Comparison of ENCODE assay signal across 26 mouse cellular contexts in the genomic region with DNA sequence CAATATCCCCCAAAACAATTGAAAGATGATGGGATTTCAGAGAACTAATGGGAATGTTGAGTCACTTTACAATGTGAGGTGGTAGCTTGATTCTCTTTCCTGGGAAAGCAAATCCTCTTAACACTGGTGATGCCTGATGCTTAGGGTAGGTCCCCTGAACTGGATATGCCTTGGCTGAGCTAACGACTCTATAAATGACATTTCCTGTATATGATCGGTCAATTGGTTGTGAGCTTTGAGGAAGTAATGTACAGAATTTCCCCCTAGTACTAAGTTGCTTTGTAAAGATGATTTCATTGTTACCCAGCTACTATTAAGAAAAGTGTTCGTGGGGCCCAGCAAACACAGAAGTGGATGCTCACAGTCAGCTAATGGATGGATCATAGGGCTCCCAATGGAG. TPM values are rescaled to one million over a fixed set of nuclear protein-coding genes. Genes with fewer than 3 reads are reported as not detected.
DNase-seq lines count a peak whose midpoint lies in the region; ATAC-seq and TF ChIP-seq lines count a peak whose summit lies in the region.
"Had no signal": no experiment of that assay in that cellular context is flagged by ENCODE, and none has a peak within 500 bp of the region (broad histone marks: within the 10 kb centered on the region; RNA-seq: fewer than 3 reads in every experiment).

No protein-coding gene starts in this region.

- TF ChIP-seq EP300 in liver, postnatal 0 days (IDR thresholded peaks at IDR 0.05; ENCODE audit: low read depth) = no peak

- H3K4me3 ChIP-seq in left cerebral cortex, adult 2 months = 0 out of 2 replicates have a peak overlapping the region, but pooled peaks have one; percentile 2
- H3K4me3 ChIP-seq in liver, postnatal 0 days (ENCODE audit: low read depth, low read length) = 0 out of 2 replicates have a peak overlapping the region, but pooled peaks have one; percentile 4
- H3K4me3 ChIP-seq in hindbrain, embryonic 12.5 days = no peak overlapping the region
- H3K4me3 ChIP-seq: forebrain, embryonic 15.5 days; heart, adult 2 months; midbrain, embryonic 15.5 days; myocyte; neural tube, embryonic 13.5 days had no signal

- peak overlapping the region; percentile 60 for H3K4me2 ChIP-seq in liver, postnatal 0 days (ENCODE audit: low read depth, low read length)
- H3K4me2 ChIP-seq in hindbrain, embryonic 12.5 days (replicated peaks) = no peak overlapping the region
- H3K4me2 ChIP-seq: forebrain, embryonic 15.5 days; hindbrain, embryonic 14.5 days; midbrain, embryonic 15.5 days; neural tube, embryonic 13.5 days had no signal

- WGBS in liver, postnatal 0 days (ENCODE audit: insufficient replicate concordance) = 54% methylated on average over 3 of the region's 3 CpGs
- WGBS in hindbrain, embryonic 12.5 days = 82% methylated on average over 3 of the region's 3 CpGs

- peak; percentile 28 for ATAC-seq in granulocyte monocyte progenitor cell, adult 5-6 weeks (replicated peaks; ENCODE audit: poor library complexity, severe bottlenecking)
- ATAC-seq in liver, postnatal 0 days = no peak
- ATAC-seq in hindbrain, embryonic 12.5 days (ENCODE audit: low FRiP score) = no peak
- no peak for ATAC-seq in frontal cortex, adult (ENCODE audit: low TSS enrichment)
- ATAC-seq: activated CD4-positive, CD25-positive, alpha-beta regulatory T cell, adult 4 months; forebrain, embryonic 15.5 days; inflammation-experienced regulatory T-cells, adult 6 months; midbrain, embryonic 15.5 days had no signal

- no peaks in the 10 kb centered on the region for H3K4me1 ChIP-seq in liver, postnatal 0 days (ENCODE audit: insufficient read depth)
- H3K4me1 ChIP-seq in hindbrain, embryonic 12.5 days = no peaks in the 10 kb centered on the region
- H3K4me1 ChIP-seq: forebrain, embryonic 15.5 days; midbrain, embryonic 15.5 days; neural tube, embryonic 13.5 days had no signal

- no peak for DNase-seq in left cerebral cortex, adult 2 months (ENCODE audit: extremely low spot score in 1 of 2, low spot score in 2 of 2)
- no peak for DNase-seq in left cerebral cortex, postnatal 25 days (ENCODE audit: low spot score in 2 of 2)
- peak; percentile 61 for DNase-seq in 416B (ENCODE audit: low read depth)
- no peak for DNase-seq in liver, postnatal 0 days
- DNase-seq in adrenal gland, postnatal 10 days = no peak
- DNase-seq: adrenal gland, postnatal 14 days; B cell, adult 2 months; cerebellum, adult 8-10 months; gastrocnemius, postnatal 25 days; heart, adult 2 months; kidney, adult 18-20 months; lung, adult 18-20 months; right cerebral cortex, adult 18-20 months; thymus, adult 18-20 months; thymus, postnatal 4 days had no signal

- intact Hi-C loops in left cerebral cortex, adult 2 months (cut with DNase I) = no loop called here
- intact Hi-C loops in left cerebral cortex, postnatal 25 days (cut with DNase I) = no loop called here

- H3K36me3 ChIP-seq in liver, postnatal 0 days (replicated peaks; ENCODE audit: insufficient read depth, low read length) = peaks cover 55% of the 10 kb centered on the region
- no peaks in the 10 kb centered on the region for H3K36me3 ChIP-seq in hindbrain, embryonic 12.5 days
- H3K36me3 ChIP-seq: forebrain, embryonic 15.5 days; midbrain, embryonic 15.5 days; neural tube, embryonic 13.5 days had no signal

- no peaks in the 10 kb centered on the region for H3K27me3 ChIP-seq in liver, postnatal 0 days (ENCODE audit: insufficient read depth, low read length)
- H3K27me3 ChIP-seq in hindbrain, embryonic 12.5 days = peaks cover 2% of the 10 kb centered on the region; the same call in 1 of the 2 replicates
- H3K27me3 ChIP-seq: CH12.LX; forebrain, embryonic 15.5 days; midbrain, embryonic 15.5 days had no signal

- no peak for TF ChIP-seq CTCF in left cerebral cortex, adult 2 months (IDR thresholded peaks at IDR 0.05)
- no peak for TF ChIP-seq CTCF in liver, postnatal 0 days (IDR thresholded peaks at IDR 0.05; ENCODE audit: low read depth)

- H3K9me3 ChIP-seq in liver, postnatal 0 days (ENCODE audit: low read length) = no peaks in the 10 kb centered on the region
- no peaks in the 10 kb centered on the region for H3K9me3 ChIP-seq in hindbrain, embryonic 12.5 days (replicated peaks)
- H3K9me3 ChIP-seq: forebrain, embryonic 15.5 days; midbrain, embryonic 15.5 days; neural tube, embryonic 13.5 days had no signal

- no peak overlapping the region for H3K9ac ChIP-seq in liver, postnatal 0 days (replicated peaks)
- H3K9ac ChIP-seq in hindbrain, embryonic 12.5 days = no peak overlapping the region
- H3K9ac ChIP-seq: forebrain, embryonic 15.5 days; hindbrain, embryonic 14.5 days; midbrain, embryonic 15.5 days; neural tube, embryonic 13.5 days had no signal

- no peak overlapping the region for H3K27ac ChIP-seq in left cerebral cortex, adult 2 months
- H3K27ac ChIP-seq in liver, postnatal 0 days (ENCODE audit: low read depth) = no peak overlapping the region
- no peak overlapping the region for H3K27ac ChIP-seq in hindbrain, embryonic 12.5 days
- H3K27ac ChIP-seq: forebrain, embryonic 15.5 days; heart, adult 2 months; hindbrain, embryonic 14.5 days; midbrain, embryonic 15.5 days; neural tube, embryonic 13.5 days had no signal

RNA-seq across cellular contexts. Expression of a gene that starts 6.9 kb away (rescaled TPM):
- total RNA-seq in left cerebral cortex, adult 2 months (2021) = 100 to 1,000 TPM; 101 to 106 TPM
- 10 to 100 TPM; 92.6 to 97.8 TPM for total RNA-seq in left cerebral cortex, postnatal 25 days (2021)
- total RNA-seq in granulocyte monocyte progenitor cell, adult 5-6 weeks (2014; fragmentation: Nextera tagmentation) = 10.0 and 13.0 TPM in 2 replicates
- 15.5 and 23.6 TPM in 2 replicates for total RNA-seq in granulocyte monocyte progenitor cell, adult 5-6 weeks (2017)
- 901 and 980 TPM in 2 replicates for polyA plus RNA-seq in liver, postnatal 0 days (2015; fragmentation: Nextera tagmentation; extraction: Ambion mirVana)
- total RNA-seq in adrenal gland, postnatal 10 days (2021) = 10 to 100 TPM; 38.0 to 50.9 TPM
- 62.0 and 77.2 TPM in 2 replicates for polyA plus RNA-seq in hindbrain, embryonic 12.5 days (2016; fragmentation: Nextera tagmentation; extraction: Ambion mirVana)

RNA-seq across cellular contexts. Expression of a gene that starts 29.7 kb away (rescaled TPM):
- under 1 TPM; 0.61 to 0.72 TPM for total RNA-seq in left cerebral cortex, adult 2 months (2021)
- 1 to 10 TPM; 1.1 TPM for total RNA-seq in left cerebral cortex, postnatal 25 days (2021)
- 4.3 and 4.8 TPM in 2 replicates for total RNA-seq in granulocyte monocyte progenitor cell, adult 5-6 weeks (2014; fragmentation: Nextera tagmentation)
- total RNA-seq in granulocyte monocyte progenitor cell, adult 5-6 weeks (2017) = 4.1 and 6.1 TPM in 2 replicates
- polyA plus RNA-seq in liver, postnatal 0 days (2015; fragmentation: Nextera tagmentation; extraction: Ambion mirVana) = 38.8 and 39.0 TPM in 2 replicates
- total RNA-seq in adrenal gland, postnatal 10 days (2021) = 1,000 to 10,000 TPM; 1,701 to 1,775 TPM
- 3.7 and 5.8 TPM in 2 replicates for polyA plus RNA-seq in hindbrain, embryonic 12.5 days (2016; fragmentation: Nextera tagmentation; extraction: Ambion mirVana)
- polyA plus RNA-seq: inflammation-experienced regulatory T-cells, adult 6 months had no signal

Comparison
In these comparisons a context has a peak if more than half of its experiments do, and no peak if none do; other contexts are left out.
1. RNA of a gene that starts 29.7 kb away (total RNA-seq): 1,701 to 1,775 TPM in adrenal gland, postnatal 10 days; 4.1 to 6.1 TPM in granulocyte monocyte progenitor cell, adult 5-6 weeks, 1.1 TPM in left cerebral cortex, postnatal 25 days and 0.61 to 0.72 TPM in left cerebral cortex, adult 2 months; every median in the first group is over 100 times any median in the second.